Mouse (Mus musculus): ENCODE results near the gene Gm10447. TPM values are rescaled to one million over a fixed set of nuclear protein-coding genes. Genes with fewer than 3 reads are reported as not detected.
"Not testable (repeated sequence)": the region's sequence is repeated elsewhere in the genome, so short reads cannot be mapped to it uniquely, and the experiment has no call there.

Gene Gm10447
- polyA plus RNA-seq, 1 experiment = not detected

DNA sequence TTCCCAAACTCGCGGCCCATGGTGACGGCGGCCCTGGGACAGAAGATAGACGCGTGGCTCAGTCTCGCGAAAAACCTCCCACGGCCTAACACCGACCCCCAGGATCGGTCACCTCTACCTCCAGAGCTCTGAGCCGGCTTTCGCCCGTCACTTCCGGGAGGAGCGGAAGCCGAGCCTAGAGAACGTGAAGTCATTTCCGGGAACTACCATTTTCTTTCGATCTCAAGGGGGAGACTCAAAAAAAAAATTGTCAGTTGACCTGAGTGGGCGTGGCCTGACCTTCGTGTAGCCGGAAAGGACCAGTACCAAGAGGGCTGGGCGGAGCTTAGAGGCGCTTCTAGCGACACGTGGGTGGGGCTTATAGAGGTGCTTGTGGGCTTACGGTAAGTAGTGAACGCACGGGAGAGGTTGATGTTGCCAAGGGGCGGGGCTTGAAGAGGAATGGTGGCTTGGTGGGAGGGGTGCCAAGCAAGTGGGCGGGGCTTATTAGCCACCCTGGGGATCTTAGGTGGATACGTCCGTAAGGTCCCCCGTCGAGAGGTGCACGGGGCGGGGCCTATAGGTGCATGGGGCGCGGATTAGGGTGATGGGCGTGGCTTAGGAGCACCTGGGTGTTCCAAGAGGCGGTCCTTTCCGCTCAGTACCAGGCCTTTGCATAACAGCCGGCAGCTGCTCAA lies 26.1 kb downstream of the Gm10447 start, which contains the start of the genes Uqcrq and Gdf9:
TSS of gene Uqcrq (minus strand) at position 162 of the 677 bp plus-strand sequence.
TSS of gene Gdf9 (plus strand) at position 354 of the 677 bp plus-strand sequence.
- Histone ChIP-seq H3K4me1 (ENCODE audit: control insufficient read depth, insufficient read depth, insufficient read length, low read length) (peaks cover 27% of the 10 kb centered on the region), H3K27me3 (ENCODE audit: control insufficient read depth, insufficient read depth, low read length) (no peaks in the 10 kb centered on the region), H3K27ac (ENCODE audit: insufficient read depth, low read depth, low read length) (peak within 1 kb of the TSS; percentile 100), H3K4me3 (ENCODE audit: low read depth, low read length) (peak within 1 kb of the TSS; percentile 96), H3K36me3 (ENCODE audit: control insufficient read depth, insufficient read depth, low read length) (peaks cover 12% of the 10 kb centered on the region)
- no peak for TF ChIP-seq CTCF (IDR thresholded peaks at IDR 0.05; ENCODE audit: extremely low read depth, insufficient read length, insufficient replicate concordance, low read depth, low read length)
- TF ChIP-seq POLR2A (IDR thresholded peaks at IDR 0.05; ENCODE audit: low read depth, low read length) = peak; percentile 82
- under 1% methylated on average over 44 of the region's 44 CpGs for WGBS

DNA sequence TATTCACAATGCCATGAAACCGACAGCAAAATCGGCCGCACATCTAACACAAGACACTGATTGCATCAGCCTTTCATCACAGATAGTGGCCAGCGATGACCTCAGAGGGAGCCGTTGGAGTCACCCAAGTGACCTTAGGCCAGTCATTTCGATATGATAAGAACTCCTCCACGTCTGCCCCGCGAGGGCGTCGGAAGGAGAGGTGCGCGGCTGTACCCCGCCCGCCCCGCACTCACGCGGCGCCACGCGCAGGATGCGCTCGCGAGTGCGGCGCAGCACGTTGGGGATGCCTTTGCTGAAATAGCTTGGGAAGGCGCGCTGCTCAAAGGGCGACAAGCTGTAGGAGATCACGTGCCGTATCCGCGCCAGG lies 26.6 kb downstream of the Gm10447 start:
- under 1% methylated on average over 34 of the region's 34 CpGs for WGBS
- peaks cover 31% of the 10 kb centered on the region for H3K4me1 ChIP-seq (ENCODE audit: control insufficient read depth, insufficient read depth, insufficient read length, low read length)
- peaks cover 12% of the 10 kb centered on the region for H3K36me3 ChIP-seq (ENCODE audit: control insufficient read depth, insufficient read depth, low read length)
- no peaks in the 10 kb centered on the region for H3K27me3 ChIP-seq (ENCODE audit: control insufficient read depth, insufficient read depth, low read length)
- TF ChIP-seq POLR2A (IDR thresholded peaks at IDR 0.05; ENCODE audit: low read depth, low read length) (no peak), CTCF (IDR thresholded peaks at IDR 0.05; ENCODE audit: extremely low read depth, insufficient read length, insufficient replicate concordance, low read depth, low read length) (no peak)
- peak overlapping the region; percentile 100 for H3K27ac ChIP-seq (ENCODE audit: insufficient read depth, low read depth, low read length)
- H3K4me3 ChIP-seq (ENCODE audit: low read depth, low read length) = peak overlapping the region; percentile 96

DNA sequence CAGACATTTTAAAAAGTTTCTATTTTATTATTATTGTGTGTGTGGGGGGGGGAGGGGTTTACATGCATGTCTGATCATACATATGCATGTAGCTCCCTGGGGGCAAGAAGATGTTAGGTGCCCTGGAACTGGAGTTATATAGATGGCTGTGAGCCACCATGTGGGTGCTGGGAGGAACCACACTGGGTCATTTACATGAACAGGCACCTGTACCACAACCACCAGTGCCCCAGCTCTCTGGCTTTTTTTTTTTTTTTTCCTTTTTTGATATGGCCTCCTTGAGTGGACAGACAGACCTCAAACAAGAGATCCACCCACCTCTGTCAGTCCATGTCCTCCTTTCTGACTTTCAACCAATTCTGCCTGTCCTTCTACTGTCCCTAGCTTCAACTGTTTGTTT lies 27.7 kb downstream of the Gm10447 start:
- Histone ChIP-seq H3K4me1 (ENCODE audit: control insufficient read depth, insufficient read depth, insufficient read length, low read length) (peaks cover 36% of the 10 kb centered on the region), H3K4me3 (ENCODE audit: low read depth, low read length) (peak overlapping the region; percentile 46), H3K27me3 (ENCODE audit: control insufficient read depth, insufficient read depth, low read length) (no peaks in the 10 kb centered on the region), H3K27ac (ENCODE audit: insufficient read depth, low read depth, low read length) (peak overlapping the region; percentile 100), H3K36me3 (ENCODE audit: control insufficient read depth, insufficient read depth, low read length) (peaks cover 12% of the 10 kb centered on the region)
- no peak for TF ChIP-seq CTCF (IDR thresholded peaks at IDR 0.05; ENCODE audit: extremely low read depth, insufficient read length, insufficient replicate concordance, low read depth, low read length)
- TF ChIP-seq POLR2A (IDR thresholded peaks at IDR 0.05; ENCODE audit: low read depth, low read length) = no peak

DNA sequence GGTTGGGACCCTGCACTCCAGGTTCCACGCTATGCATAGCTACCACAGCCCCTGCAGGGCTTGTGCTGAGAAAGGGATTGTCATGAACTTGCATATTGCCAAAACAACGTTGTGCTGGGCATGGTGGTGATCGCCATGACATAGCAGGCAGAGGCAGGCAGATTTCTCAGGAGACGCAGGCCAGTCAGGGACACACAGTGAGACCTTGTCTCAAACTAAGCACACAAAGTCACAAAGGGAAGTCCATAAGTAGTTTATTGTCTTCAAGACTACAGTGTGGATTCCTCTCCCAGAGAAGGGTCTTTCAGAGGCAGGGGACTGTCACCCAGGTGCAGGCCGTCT lies 28.2 kb downstream of the Gm10447 start:
- peaks cover 39% of the 10 kb centered on the region for H3K4me1 ChIP-seq (ENCODE audit: control insufficient read depth, insufficient read depth, insufficient read length, low read length)
- H3K27me3 ChIP-seq (ENCODE audit: control insufficient read depth, insufficient read depth, low read length) = no peaks in the 10 kb centered on the region
- H3K36me3 ChIP-seq (ENCODE audit: control insufficient read depth, insufficient read depth, low read length) = peaks cover 12% of the 10 kb centered on the region
- 86% methylated on average over 5 of the region's 5 CpGs for WGBS
- TF ChIP-seq CTCF (IDR thresholded peaks at IDR 0.05; ENCODE audit: extremely low read depth, insufficient read length, insufficient replicate concordance, low read depth, low read length) (0 out of 2 replicates have a peak, but pooled peaks have one; percentile 5), POLR2A (IDR thresholded peaks at IDR 0.05; ENCODE audit: low read depth, low read length) (no peak)
- H3K27ac ChIP-seq (ENCODE audit: insufficient read depth, low read depth, low read length) = peak overlapping the region; percentile 100
- no peak overlapping the region for H3K4me3 ChIP-seq (ENCODE audit: low read depth, low read length)

DNA sequence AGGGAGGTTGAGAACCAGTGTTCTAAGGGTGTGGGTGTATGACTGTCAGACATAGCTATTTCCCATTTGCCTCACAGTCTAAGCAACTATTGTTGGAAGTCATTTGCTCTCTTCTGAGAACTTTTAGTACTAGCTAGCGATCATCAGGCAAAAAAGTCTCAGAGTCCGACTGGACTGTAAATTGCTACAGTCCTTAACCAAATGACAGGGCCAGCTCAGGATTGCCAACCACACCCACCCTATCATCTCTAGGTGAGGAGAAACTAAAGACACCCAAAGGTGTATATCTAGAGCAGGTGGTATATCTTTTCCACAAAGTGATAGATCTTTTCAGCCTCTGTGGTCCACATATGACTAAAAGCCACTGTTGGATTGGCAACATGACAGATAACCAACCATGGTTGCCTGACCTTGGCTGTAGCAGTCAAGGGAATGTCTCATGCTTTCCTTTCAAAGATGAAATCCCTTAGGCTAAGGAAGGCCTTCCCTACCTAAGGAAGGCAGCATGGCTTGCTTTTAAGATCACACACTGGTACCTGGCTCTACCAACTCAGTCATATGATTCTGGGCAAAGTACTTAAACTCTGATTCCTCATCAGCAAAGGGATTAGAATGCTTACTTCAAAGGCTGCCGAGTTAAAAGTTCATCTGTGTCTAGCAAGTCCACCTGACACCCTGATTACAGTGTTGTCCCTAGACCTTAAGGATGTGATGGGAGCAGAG lies 28.8 kb downstream of the Gm10447 start:
- H3K27me3 ChIP-seq (ENCODE audit: control insufficient read depth, insufficient read depth, low read length) = no peaks in the 10 kb centered on the region
- no peak for TF ChIP-seq CTCF (IDR thresholded peaks at IDR 0.05; ENCODE audit: extremely low read depth, insufficient read length, insufficient replicate concordance, low read depth, low read length)
- TF ChIP-seq POLR2A (IDR thresholded peaks at IDR 0.05; ENCODE audit: low read depth, low read length) = no peak
- H3K4me1 ChIP-seq (ENCODE audit: control insufficient read depth, insufficient read depth, insufficient read length, low read length) = peaks cover 39% of the 10 kb centered on the region
- H3K27ac ChIP-seq (ENCODE audit: insufficient read depth, low read depth, low read length) = peak overlapping the region; percentile 100
- WGBS = 41% methylated on average over 3 of the region's 3 CpGs
- no peak overlapping the region for H3K4me3 ChIP-seq (ENCODE audit: low read depth, low read length)
- H3K36me3 ChIP-seq (ENCODE audit: control insufficient read depth, insufficient read depth, low read length) = peaks cover 12% of the 10 kb centered on the region

DNA sequence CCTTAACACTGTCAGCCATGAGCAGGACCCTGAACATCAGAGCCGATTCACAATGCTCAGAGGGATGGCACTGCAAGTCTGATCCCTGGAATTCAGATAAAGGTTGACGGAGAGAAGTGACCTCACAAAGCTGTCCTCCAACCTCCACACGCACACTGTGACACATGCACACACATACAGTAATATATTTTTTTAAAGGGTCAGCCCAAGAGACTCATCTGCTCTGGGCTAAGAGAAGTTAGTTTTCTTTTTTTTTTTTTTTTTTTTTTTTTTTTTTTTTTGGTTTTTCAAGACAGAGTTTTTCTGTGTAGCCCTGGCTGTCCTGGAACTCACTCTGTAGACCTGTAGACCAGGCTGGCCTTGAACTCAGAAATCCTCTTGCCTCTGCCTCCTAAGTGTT lies 30.0 kb downstream of the Gm10447 start:
- Histone ChIP-seq H3K4me1 (ENCODE audit: control insufficient read depth, insufficient read depth, insufficient read length, low read length) (peaks cover 36% of the 10 kb centered on the region), H3K27ac (ENCODE audit: insufficient read depth, low read depth, low read length) (peak overlapping the region; percentile 100; the same call in 1 of the 2 replicates), H3K36me3 (ENCODE audit: control insufficient read depth, insufficient read depth, low read length) (peaks cover 12% of the 10 kb centered on the region)
- not testable (repeated sequence) for H3K4me3 ChIP-seq (ENCODE audit: low read depth, low read length); H3K27me3 ChIP-seq (ENCODE audit: control insufficient read depth, insufficient read depth, low read length)
- 90% methylated on average over 3 of the region's 3 CpGs for WGBS

DNA sequence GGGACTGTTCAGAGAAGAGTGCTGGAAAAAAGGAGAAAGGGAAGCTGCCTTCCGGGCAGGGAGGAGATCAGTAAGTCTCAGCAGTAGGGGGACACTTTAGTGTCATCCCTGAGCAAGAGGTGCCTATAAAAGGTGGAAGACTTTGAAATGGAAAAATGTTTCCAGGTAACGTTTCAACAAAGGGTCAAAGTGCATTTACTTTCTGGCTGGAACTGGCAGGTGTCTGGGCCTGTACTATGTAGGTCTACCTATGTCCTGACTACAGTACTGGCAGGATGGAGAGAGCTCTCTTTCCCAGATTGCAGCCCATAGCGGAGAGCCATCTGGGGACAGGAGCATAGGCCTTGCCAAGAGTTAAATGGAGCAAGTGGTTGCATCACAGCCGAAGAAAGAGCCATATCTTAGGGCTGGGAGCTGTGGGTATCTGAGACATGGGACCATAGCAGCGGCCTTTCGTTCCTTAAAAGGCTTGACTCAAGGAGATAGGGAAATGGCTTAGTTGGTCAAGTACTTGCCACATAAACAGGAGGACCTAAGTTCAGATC lies 31.1 kb downstream of the Gm10447 start:
- peaks cover 20% of the 10 kb centered on the region for H3K36me3 ChIP-seq (ENCODE audit: control insufficient read depth, insufficient read depth, low read length)
- 42% methylated on average over 6 of the region's 6 CpGs for WGBS
- H3K27ac ChIP-seq (ENCODE audit: insufficient read depth, low read depth, low read length) = peak overlapping the region; percentile 57
- TF ChIP-seq CTCF (IDR thresholded peaks at IDR 0.05; ENCODE audit: extremely low read depth, insufficient read length, insufficient replicate concordance, low read depth, low read length) = no peak
- TF ChIP-seq POLR2A (IDR thresholded peaks at IDR 0.05; ENCODE audit: low read depth, low read length) = no peak
- H3K27me3 ChIP-seq (ENCODE audit: control insufficient read depth, insufficient read depth, low read length) = no peaks in the 10 kb centered on the region
- no peak overlapping the region for H3K4me3 ChIP-seq (ENCODE audit: low read depth, low read length)
- peaks cover 34% of the 10 kb centered on the region for H3K4me1 ChIP-seq (ENCODE audit: control insufficient read depth, insufficient read depth, insufficient read length, low read length)

All from small intestine, adult 2 months (tissue).